8 mouse cellular contexts compared by ENCODE assay signal in the genomic region with DNA sequence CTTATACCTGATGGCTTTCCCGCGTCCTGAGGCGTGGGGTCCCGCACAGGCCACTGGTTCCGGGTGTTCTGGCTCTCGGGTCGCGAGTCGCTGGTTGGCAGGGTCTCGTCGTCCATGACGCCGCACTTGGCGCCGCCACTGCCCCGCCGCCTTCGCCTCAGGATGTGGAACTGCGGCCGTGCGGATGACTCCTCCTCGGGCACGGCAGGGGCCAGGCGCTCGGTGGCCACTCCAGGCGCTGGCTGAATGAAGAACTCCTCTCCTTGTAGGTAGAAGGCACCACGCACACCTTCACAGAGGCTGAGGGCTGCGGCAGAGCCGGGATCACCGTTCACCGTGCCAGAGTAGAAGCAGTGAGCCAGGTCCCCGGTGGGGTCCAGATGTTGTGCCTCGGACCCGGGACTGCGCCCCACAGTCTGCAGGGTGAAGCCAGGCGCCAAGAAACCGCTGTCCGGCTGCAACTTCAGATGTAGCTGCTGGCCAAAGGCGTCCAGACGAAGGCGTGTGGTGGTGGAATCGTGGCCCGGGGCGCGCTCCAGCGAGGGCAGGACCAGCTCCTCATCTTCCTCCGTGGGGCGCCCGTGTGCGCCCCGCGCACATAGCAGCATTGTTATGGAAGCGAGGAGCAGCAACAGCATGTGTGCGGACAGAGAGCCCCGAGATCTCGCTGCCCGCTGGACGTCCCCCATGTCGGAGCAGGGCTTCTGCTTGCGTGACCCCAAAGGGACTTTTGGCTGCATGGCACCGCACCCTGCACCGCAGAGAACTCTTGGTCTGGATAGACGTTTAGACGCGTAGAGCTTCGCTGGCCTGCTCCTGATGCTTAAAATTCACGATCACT. TPM values are rescaled to one million over a fixed set of nuclear protein-coding genes. Genes with fewer than 3 reads are reported as not detected.
DNase-seq lines count a peak whose midpoint lies in the region; ATAC-seq and TF ChIP-seq lines count a peak whose summit lies in the region.

No protein-coding gene starts in this region.

- H3K4me3 ChIP-seq in embryonic facial prominence, embryonic 15.5 days (replicated peaks) = peak overlapping the region; percentile 68
- peak overlapping the region; percentile 72 for H3K4me3 ChIP-seq in heart, postnatal 0 days (ENCODE audit: low read depth, low read length)

- DNase-seq in 3134 (ENCODE audit: extremely low read depth, insufficient read length, low spot score) = peak; percentile 77
- peak; percentile 38 to 51 for DNase-seq in adrenal gland, adult 18-20 months (ENCODE audit: low spot score in 2 of 2)
- DNase-seq in heart, postnatal 0 days (ENCODE audit: low spot score) = peak; percentile 25
- peak; percentile 51 to 71 for DNase-seq in kidney, postnatal 25 days
- peak; percentile 50 for DNase-seq in lung, postnatal 14 days
- DNase-seq in right cerebral cortex, postnatal 14 days = peak; percentile 30
- DNase-seq in spleen, postnatal 14 days (ENCODE audit: low spot score in 2 of 2) = no peak

- H3K36me3 ChIP-seq in embryonic facial prominence, embryonic 15.5 days = peaks cover 23% of the 10 kb centered on the region
- peaks cover 31% of the 10 kb centered on the region for H3K36me3 ChIP-seq in heart, postnatal 0 days (replicated peaks; ENCODE audit: control insufficient read depth, insufficient read depth, low read length)

- H3K27me3 ChIP-seq in embryonic facial prominence, embryonic 15.5 days = no peaks in the 10 kb centered on the region
- H3K27me3 ChIP-seq in heart, postnatal 0 days (ENCODE audit: control insufficient read depth, insufficient read depth, low read length) = no peaks in the 10 kb centered on the region

- no peaks in the 10 kb centered on the region for H3K9me3 ChIP-seq in embryonic facial prominence, embryonic 15.5 days (replicated peaks)
- H3K9me3 ChIP-seq in heart, postnatal 0 days (replicated peaks; ENCODE audit: control insufficient read depth, low read length) = no peaks in the 10 kb centered on the region

- TF ChIP-seq EP300 in heart, postnatal 0 days (IDR thresholded peaks at IDR 0.05; ENCODE audit: low read depth) = no peak

- no peak for TF ChIP-seq CTCF in heart, postnatal 0 days (IDR thresholded peaks at IDR 0.05; ENCODE audit: low read depth)

- peak overlapping the region; percentile 69 for H3K9ac ChIP-seq in embryonic facial prominence, embryonic 15.5 days
- H3K9ac ChIP-seq in heart, postnatal 0 days (replicated peaks; ENCODE audit: low read depth, low read length) = peak overlapping the region; percentile 91

- peaks cover 20% of the 10 kb centered on the region for H3K4me1 ChIP-seq in embryonic facial prominence, embryonic 15.5 days
- peaks cover 12% of the 10 kb centered on the region for H3K4me1 ChIP-seq in heart, postnatal 0 days (ENCODE audit: control insufficient read depth, insufficient read depth)

- ATAC-seq in embryonic facial prominence, embryonic 15.5 days (ENCODE audit: insufficient number of reproducible peaks, low FRiP score, low TSS enrichment, low read depth) = no peak
- no peak for ATAC-seq in heart, postnatal 0 days (ENCODE audit: insufficient read depth, low read depth)

- under 1% methylated on average over 67 of the region's 67 CpGs for WGBS in embryonic facial prominence, embryonic 15.5 days
- under 1% methylated on average over 67 of the region's 67 CpGs for WGBS in heart, postnatal 0 days

- peak overlapping the region; percentile 94 for H3K4me2 ChIP-seq in embryonic facial prominence, embryonic 15.5 days (replicated peaks)
- peak overlapping the region; percentile 84 for H3K4me2 ChIP-seq in heart, postnatal 0 days (ENCODE audit: low read depth, low read length)

- peak overlapping the region; percentile 95 for H3K27ac ChIP-seq in embryonic facial prominence, embryonic 15.5 days (replicated peaks)
- peak overlapping the region; percentile 98 for H3K27ac ChIP-seq in heart, postnatal 0 days (ENCODE audit: low read depth)

RNA-seq across cellular contexts. Expression of gene Adamts1, which starts 0.7 kb away (rescaled TPM):
- 10 to 100 TPM; 28.1 to 67.9 TPM for total RNA-seq in adrenal gland, adult 18-20 months (2021)
- 38.6 and 45.5 TPM in 2 replicates for polyA plus RNA-seq in embryonic facial prominence, embryonic 15.5 days (2015; fragmentation: Nextera tagmentation; extraction: Ambion mirVana)
- 93.8 and 100 TPM in 2 replicates for total RNA-seq in heart, postnatal 0 days (2014; rRNA removed; ENCODE audit: low replicate concordance)
- 19.9 TPM in 2 replicates for polyA plus RNA-seq in heart, postnatal 0 days (2015; fragmentation: Nextera tagmentation; extraction: Ambion mirVana)

Comparison
In these comparisons a context has a peak if more than half of its experiments do, and no peak if none do; other contexts are left out.
1. DNase-seq: peak in 3134 (single experiment), adrenal gland, adult 18-20 months (2 of 2), heart, postnatal 0 days (single experiment), kidney, postnatal 25 days (2 of 2), lung, postnatal 14 days (single experiment) and right cerebral cortex, postnatal 14 days (single experiment); none in spleen, postnatal 14 days (0 of 2).